Mouse (Mus musculus): ENCODE data around the gene Xpnpep1.

- TF ChIP-seq POLR2A (IDR thresholded peaks at IDR 0.05; ENCODE audit: insufficient read depth, low read depth, low read length) (no peak), CTCF (IDR thresholded peaks at IDR 0.05) (no peak), EP300 (IDR thresholded peaks at IDR 0.05; ENCODE audit: insufficient read depth, low read depth, low read length) (no peak)
Observed at GRCm38 (mm10) chr19:53059344-53060111, 19.5 kb upstream of the Xpnpep1 start.
